Mouse (Mus musculus) spleen, postnatal 14 days (tissue): ENCODE data around the gene Cacna1d.
A peak's percentile ranks its signal among the peaks of the same experiment; 100 is the strongest.

Source experiments
- DNase-seq, 2 experiments: peaks; one replicate each; pipeline ENCODE4 v3.0.0; 2021 to 2022; ENCODE audit warnings: low spot score in 2 of 2

Cacna1d gene

GRCm38 (mm10) chr14:30491342-30491741 lies at the start of gene Cacna1d:
Gene Cacna1d, minus strand, starts transcription at chr14:30491455.
- no peak for DNase-seq

- no peak for DNase-seq
Observed at GRCm38 (mm10) chr14:30533780-30534450, 42.7 kb upstream of the Cacna1d start.

DNA sequence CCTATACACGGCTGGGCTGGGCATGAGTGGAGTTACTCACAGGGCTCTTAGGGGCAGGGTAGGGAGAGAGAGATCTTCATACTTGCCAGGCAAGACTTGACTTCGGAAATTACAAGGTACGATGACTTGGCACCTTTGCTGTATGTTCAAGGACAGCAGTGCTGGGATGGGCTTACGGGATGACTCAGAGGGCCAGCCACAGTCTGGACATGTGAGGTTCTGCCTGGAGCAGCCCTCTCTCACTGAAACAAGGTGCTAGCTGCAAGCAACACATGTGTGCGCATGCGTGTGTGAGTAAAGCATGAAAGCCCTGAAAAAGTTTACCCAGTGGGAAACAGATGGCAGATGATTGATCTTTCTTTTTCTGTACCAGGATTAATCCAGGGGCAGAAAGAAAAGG lies 40.6 kb upstream of the Cacna1d start:
- DNase-seq, result no peak

- DNase-seq, result no peak
Observed at GRCm38 (mm10) chr14:30531431-30531830, 40.2 kb upstream of the Cacna1d start.

GRCm38 (mm10) chr14:30530726-30531269 lies 39.5 kb upstream of the Cacna1d start:
- no peak for DNase-seq

GRCm38 (mm10) chr14:30529454-30529853 lies 38.2 kb upstream of the Cacna1d start:
- no peak for DNase-seq

GRCm38 (mm10) chr14:30528961-30529360 lies 37.7 kb upstream of the Cacna1d start:
- DNase-seq, result no peak

- DNase-seq, result no peak
Observed at GRCm38 (mm10) chr14:30528392-30528791, 37.1 kb upstream of the Cacna1d start.

DNA sequence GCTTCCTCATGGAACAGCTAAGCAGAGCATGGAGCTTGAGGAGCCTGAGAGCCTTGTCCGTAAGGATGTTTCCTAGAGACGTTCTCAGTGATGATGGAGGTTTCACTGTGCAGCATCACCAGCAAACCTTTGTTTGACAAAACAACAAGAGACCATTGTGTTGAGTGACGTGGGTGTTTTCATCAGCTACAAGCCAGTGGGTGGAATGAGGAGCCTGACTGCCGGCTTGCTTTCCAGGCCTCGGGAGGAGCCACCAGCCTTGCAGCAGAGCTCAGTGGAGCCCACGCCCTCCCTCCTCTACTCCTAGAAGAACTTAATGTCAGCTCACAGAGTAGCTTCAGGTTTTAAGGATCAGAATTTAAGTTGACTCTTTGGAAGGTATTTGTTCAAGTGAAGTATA lies 32.1 kb upstream of the Cacna1d start:
- DNase-seq, result no peak

DNA sequence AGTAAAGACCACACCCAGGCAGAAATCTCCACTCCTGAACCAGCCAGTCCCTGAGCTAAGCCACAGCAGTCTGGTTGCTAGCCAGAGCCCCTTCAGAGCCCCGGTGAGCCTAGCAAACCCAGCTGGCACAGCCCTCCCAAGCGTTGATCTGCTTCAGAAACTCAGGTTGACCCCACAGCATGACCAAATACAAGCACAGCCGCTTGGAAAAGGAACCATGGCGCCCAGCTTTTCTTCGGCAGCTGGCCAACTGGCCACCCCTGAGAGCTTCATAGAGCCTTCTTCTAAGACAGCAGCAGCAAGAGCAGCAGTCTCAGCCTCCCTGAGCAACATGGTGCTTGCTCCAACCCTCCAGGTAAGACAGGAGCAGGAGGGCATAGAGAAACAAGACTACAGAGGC lies 28.1 kb upstream of the Cacna1d start:
- DNase-seq, result no peak

DNA sequence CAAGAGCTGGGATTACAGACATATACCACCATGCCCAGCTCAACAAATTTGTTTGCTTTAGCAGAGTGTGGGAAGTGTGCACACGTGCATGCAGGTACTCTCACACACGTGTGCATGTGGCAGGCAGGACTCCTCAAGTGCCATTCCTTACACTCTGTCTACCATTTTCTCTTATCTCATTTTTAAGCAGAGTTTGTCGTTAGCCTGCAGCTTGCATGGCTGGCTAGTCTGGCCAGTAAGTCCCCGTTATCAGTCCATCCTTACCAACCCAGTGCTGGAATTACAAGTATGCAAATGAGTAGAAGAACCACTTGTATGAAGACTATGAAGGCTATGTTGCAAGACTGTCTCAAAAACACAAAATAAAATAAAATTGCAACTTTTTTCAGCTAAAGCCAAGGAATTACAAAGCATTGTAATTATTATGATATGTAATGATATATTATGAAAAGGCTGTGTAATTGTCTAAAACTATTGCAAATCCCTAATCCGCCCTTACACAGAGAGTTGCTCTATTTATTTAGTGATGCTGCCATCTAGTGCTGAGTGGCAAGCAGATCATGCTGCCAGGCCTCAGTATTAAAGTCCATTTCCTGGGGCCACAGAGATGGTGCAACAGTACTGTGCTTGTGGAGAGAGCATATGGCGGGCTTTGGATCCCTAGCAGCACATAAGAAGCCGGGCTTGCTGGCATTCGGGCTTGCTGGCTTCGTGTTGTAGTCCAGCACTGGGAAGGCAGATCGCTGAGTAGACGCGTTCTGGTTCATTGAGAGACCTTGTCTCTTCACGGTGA lies 24.9 kb upstream of the Cacna1d start:
- no peak for DNase-seq

- DNase-seq, result no peak
Observed at GRCm38 (mm10) chr14:30512896-30513295, 21.6 kb upstream of the Cacna1d start.

DNA sequence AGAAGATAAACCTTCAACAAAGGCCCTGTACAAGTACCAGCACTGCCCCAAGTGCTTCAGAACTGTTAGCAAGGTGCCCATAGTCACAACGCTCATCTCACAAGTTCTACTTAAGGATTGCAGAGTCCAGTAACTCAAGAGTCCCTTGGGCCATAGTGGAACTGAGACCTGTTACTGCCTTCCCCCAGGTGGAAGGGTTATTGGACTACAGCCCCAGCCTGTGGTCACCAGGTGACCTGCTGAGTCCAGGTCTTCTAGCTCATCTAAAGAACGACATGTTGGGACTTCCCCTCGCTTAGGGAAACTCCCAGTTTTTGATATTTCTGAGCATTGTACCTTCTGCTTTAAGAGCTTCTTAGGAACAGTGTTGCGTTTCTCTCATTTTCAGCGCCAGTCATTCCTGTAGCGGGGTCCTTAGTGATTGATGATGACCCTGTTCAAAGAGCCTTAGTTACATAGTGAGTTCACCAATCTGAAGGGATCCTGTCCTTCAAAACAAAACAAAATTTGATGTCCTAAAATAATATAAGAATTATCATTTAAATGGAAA lies 19.0 kb upstream of the Cacna1d start:
- no peak for DNase-seq

DNA sequence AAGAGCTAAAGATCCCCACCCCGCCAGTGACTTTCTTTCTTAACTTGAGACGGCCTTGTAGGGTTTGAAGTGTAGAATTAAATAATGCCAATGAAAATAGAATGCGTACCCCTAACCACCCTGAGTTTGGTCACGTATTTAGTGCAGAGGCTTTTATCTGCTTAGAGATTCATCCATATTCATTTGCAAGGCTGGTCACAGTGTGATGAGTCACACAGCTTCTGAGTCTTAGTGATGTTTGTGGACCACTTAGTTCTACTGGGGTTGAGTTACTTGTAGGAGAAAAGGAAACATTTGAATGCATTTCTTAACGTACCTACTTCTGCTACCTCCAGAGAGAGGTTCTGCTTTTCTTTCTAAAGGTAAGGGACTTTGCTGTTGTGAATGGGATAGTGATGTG lies 13.7 kb upstream of the Cacna1d start:
- DNase-seq, result no peak

GRCm38 (mm10) chr14:30498202-30498601 lies 6.9 kb upstream of the Cacna1d start:
- DNase-seq, result no peak

DNA sequence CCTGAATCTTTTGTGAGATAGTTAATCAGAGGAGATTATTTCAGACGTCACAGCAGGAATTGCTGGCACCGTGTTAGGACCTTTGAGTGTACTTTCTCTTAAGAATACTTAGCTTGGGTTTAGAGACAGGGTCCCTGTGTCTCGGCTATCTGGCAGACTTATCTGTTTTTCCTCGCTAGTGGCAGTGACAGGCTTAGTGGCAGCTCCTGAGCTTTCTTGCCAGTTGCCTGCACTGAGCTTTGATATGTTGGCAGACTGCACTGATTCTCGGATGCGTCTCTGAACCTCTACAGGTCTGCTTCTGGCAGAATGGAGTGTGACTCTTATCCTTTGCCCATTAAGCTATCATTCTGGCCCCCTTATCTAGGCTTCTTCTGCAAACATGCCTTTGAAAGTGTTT lies 3.7 kb upstream of the Cacna1d start:
- DNase-seq, result no peak

DNA sequence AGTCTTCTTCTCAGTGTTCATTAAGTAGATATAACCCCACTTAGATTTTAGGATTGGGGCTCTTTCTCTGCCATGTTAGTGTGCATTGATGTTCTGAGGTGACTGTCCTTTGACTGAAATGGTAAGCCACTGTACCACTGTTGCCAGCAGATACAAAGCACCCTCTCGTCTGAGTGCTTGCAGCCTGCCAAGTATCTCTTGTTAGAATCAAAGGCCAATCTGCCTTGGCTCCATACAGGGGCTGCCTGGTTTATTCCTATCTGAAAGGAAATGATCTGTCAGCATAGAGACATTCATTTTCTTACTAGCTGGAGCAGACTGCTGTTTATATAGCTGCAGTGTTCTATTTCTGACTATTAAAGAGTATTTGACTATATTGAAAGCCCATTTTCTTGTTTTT lies 2.0 kb upstream of the Cacna1d start:
- DNase-seq, result no peak

DNA sequence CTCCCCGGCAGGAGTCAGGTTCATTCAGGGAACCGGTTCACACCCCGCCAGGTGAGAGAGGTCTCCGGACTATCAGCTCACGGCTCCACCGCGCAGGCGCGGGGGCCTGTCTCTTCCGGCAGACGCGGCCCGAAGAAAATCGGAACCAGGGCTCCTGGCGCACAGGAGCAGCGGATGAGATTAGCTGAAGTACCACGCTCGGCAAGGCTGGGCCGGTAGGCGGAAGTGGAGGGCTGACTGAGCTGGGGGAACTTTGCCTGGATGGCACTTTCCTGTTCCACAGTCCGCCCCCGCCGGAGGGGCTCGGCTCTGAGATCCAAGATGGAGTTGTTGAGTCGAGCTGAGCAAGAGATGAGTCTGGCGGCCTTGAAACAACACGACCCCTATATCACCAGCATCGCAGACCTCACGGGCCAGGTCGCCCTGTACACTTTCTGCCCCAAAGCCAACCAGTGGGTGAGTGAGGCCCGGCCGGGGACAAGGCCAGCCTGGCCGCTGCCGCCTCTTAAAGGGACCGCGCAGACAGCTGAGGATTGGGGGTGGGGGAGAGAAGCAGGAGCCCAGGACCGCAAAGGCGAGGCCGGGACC lies 11.8 kb downstream of the Cacna1d start, which contains the start of gene Dcp1a:
Dcp1a (plus strand) TSS at position 175 of the 588 bp plus-strand sequence.
- DNase-seq, result peak; percentile 87 to 92

- no peak for DNase-seq
Observed at GRCm38 (mm10) chr14:30474416-30474815, 16.8 kb downstream of the Cacna1d start.

GRCm38 (mm10) chr14:30473605-30474004 lies 17.6 kb downstream of the Cacna1d start:
- DNase-seq, result no peak

- no peak for DNase-seq
Observed at GRCm38 (mm10) chr14:30463312-30463711, 27.9 kb downstream of the Cacna1d start.

GRCm38 (mm10) chr14:30459891-30460523 lies 31.2 kb downstream of the Cacna1d start:
- DNase-seq, result peak; percentile 41 to 70
